ENCODE assay signal across 25 mouse cellular contexts in genomic region chr11:6048208-6048607, GRCm38 (mm10). TPM values are rescaled to one million over a fixed set of nuclear protein-coding genes. Genes with fewer than 3 reads are reported as not detected.
A peak's percentile ranks its signal among the peaks of the same experiment; 100 is the strongest.
DNase-seq lines count a peak whose midpoint lies in the region; ATAC-seq and TF ChIP-seq lines count a peak whose summit lies in the region.
"Had no signal": no experiment of that assay in that cellular context is flagged by ENCODE, and none has a peak within 500 bp of the region (broad histone marks: within the 10 kb centered on the region; RNA-seq: fewer than 3 reads in every experiment).

No protein-coding gene starts in this region.

- no peaks in the 10 kb centered on the region for H3K4me1 ChIP-seq in midbrain, embryonic 10.5 days
- H3K4me1 ChIP-seq: embryonic facial prominence, embryonic 10.5 days; embryonic facial prominence, embryonic 12.5 days; forebrain, embryonic 13.5 days; forebrain, embryonic 15.5 days had no signal

- DNase-seq in gastrocnemius, adult 2 months: peak; percentile 3
- no peak for DNase-seq in gastrocnemius, postnatal 10 days
- peak; percentile 65 for DNase-seq in brain, adult 2 months (ENCODE audit: low read depth, low spot score)
- DNase-seq in urinary bladder, adult 18-20 months (ENCODE audit: low spot score in 2 of 2): no peak
- no peak for DNase-seq in spleen, adult 18-20 months
- DNase-seq in midbrain, embryonic 10.5 days (ENCODE audit: low spot score): no peak
- DNase-seq: adrenal gland, adult 8-10 months; adrenal gland, postnatal 14 days; adrenal gland, postnatal 36 days; B cell, adult 2 months; cerebellum, adult 11 months; cerebellum, adult 18-20 months; cerebellum, adult 8-10 months; cerebellum, postnatal 14 days; cerebellum, postnatal 36 days; forebrain, postnatal 0 days had no signal

- H3K36me3 ChIP-seq in midbrain, embryonic 10.5 days: no peaks in the 10 kb centered on the region
- H3K36me3 ChIP-seq: embryonic facial prominence, embryonic 10.5 days; embryonic facial prominence, embryonic 12.5 days; forebrain, embryonic 15.5 days; G1E had no signal

- WGBS in midbrain, embryonic 10.5 days: 84% methylated on average over 9 of the region's 9 CpGs

- ATAC-seq in hematopoietic stem cell, adult 5-6 weeks (replicated peaks in 1 of 2; ENCODE audit: insufficient read depth in 1 of 2, low FRiP score in 2 of 2, low TSS enrichment in 1 of 2, low read depth in 1 of 2, poor library complexity in 2 of 2, severe bottlenecking in 2 of 2): peak; percentile 48 to 58; a peak in 1 of 4 replicates
- ATAC-seq: activated CD4-positive, CD25-positive, alpha-beta regulatory T cell, adult 4 months; CD4-positive, CD25-positive, alpha-beta regulatory T cell, adult 4 months; forebrain, embryonic 13.5 days; forebrain, embryonic 15.5 days; forebrain, postnatal 0 days; Patski had no signal

- no peaks in the 10 kb centered on the region for H3K27me3 ChIP-seq in midbrain, embryonic 10.5 days (ENCODE audit: low read depth, poor library complexity, severe bottlenecking)
- H3K27me3 ChIP-seq: embryonic facial prominence, embryonic 12.5 days; forebrain, embryonic 13.5 days; forebrain, embryonic 15.5 days had no signal

- intact Hi-C loops in gastrocnemius, adult 2 months (cut with DNase I): no loop called here

- H3K4me3 ChIP-seq in gastrocnemius, adult 2 months: no peak overlapping the region
- H3K4me3 ChIP-seq in midbrain, embryonic 10.5 days: no peak overlapping the region
- H3K4me3 ChIP-seq: embryonic facial prominence, embryonic 10.5 days; embryonic facial prominence, embryonic 12.5 days; forebrain, embryonic 13.5 days; forebrain, embryonic 15.5 days had no signal

- no peak overlapping the region for H3K27ac ChIP-seq in gastrocnemius, adult 2 months
- no peak overlapping the region for H3K27ac ChIP-seq in midbrain, embryonic 10.5 days (replicated peaks)
- H3K27ac ChIP-seq: embryonic facial prominence, embryonic 10.5 days; embryonic facial prominence, embryonic 12.5 days; forebrain, embryonic 13.5 days; forebrain, embryonic 15.5 days had no signal

- H3K9me3 ChIP-seq in midbrain, embryonic 10.5 days (replicated peaks): no peaks in the 10 kb centered on the region
- H3K9me3 ChIP-seq: embryonic facial prominence, embryonic 10.5 days; embryonic facial prominence, embryonic 12.5 days; forebrain, embryonic 13.5 days; forebrain, embryonic 15.5 days; G1E had no signal

- TF ChIP-seq CTCF in gastrocnemius, adult 2 months (IDR thresholded peaks at IDR 0.05): no peak

RNA-seq across cellular contexts. Expression of gene Camk2b, which starts 18.0 kb away (rescaled TPM):
- total RNA-seq in gastrocnemius, adult 2 months (2021): 100 to 1,000 TPM; 108 to 128 TPM
- total RNA-seq in gastrocnemius, postnatal 10 days (2021): 100 to 1,000 TPM; 188 to 190 TPM
- 1.7 and 3.4 TPM in 2 replicates for total RNA-seq in hematopoietic stem cell, adult 5-6 weeks (2017)
- 0.81 and 2.1 TPM in 2 replicates for polyA plus RNA-seq in midbrain, embryonic 10.5 days (2016; fragmentation: Nextera tagmentation; extraction: Ambion mirVana)
- polyA plus RNA-seq: G1E had no signal

Comparison
In these comparisons a context has a peak if more than half of its experiments do, and no peak if none do; other contexts are left out.
1. DNase-seq: peak in gastrocnemius, adult 2 months (single experiment) and brain, adult 2 months (single experiment); none in gastrocnemius, postnatal 10 days (single experiment), urinary bladder, adult 18-20 months (0 of 2), spleen, adult 18-20 months (0 of 2) and midbrain, embryonic 10.5 days (single experiment).
2. RNA of gene Camk2b, which starts 18.0 kb away (total RNA-seq): 188 to 190 TPM in gastrocnemius, postnatal 10 days and 108 to 128 TPM in gastrocnemius, adult 2 months; 1.7 to 3.4 TPM in hematopoietic stem cell, adult 5-6 weeks; every median in the first group is over 10 times any median in the second.